Mouse (Mus musculus) heart, adult 2 months (tissue): Measurements from ENCODE around the gene Perm1.

ENCODE experiments used
- CTCF ChIP-seq: fragments of 200-600 bp; IDR thresholded peaks from 2 replicates; pipeline ENCODE4 v1.8.1; 2022; ENCODE audit warnings: antibody characterized with exemption, mild to moderate bottlenecking, moderate library complexity
- EP300 ChIP-seq: fragments of 200-500 bp; IDR thresholded peaks from 2 replicates; pipeline ENCODE4 v1.6.1; 2011; ENCODE audit warnings: low read depth, low read length, control low read depth; ENCODE audit not compliant: insufficient read depth
- POLR2A ChIP-seq: fragments of 200-500 bp; IDR thresholded peaks from 2 replicates; pipeline ENCODE4 v1.6.1; 2011; ENCODE audit warnings: mild to moderate bottlenecking, low read depth, low read length, control low read depth; ENCODE audit not compliant: insufficient read depth

DNA sequence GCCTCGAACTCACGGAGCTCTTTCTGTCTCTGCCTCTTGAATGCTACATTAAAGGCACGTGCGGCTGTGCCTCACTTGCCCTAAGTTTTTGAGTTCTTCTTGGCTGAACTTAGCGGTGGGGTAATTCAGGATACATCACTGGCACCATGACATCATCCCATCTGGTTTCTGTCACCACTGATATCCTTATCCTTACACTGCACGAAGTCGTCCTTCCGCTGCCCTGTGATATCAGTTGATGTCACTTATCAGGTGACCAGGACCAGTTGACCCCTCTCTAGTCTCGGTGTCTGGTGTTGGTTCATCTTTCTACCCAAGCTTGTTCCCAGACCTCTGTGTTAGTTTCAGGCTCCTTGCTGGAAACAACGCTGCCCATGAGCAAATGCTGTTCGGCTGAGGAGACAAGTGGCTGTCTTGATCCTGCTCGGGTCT, 13.2 kb upstream of the Perm1 start:
- TF ChIP-seq POLR2A (no peak), CTCF (no peak), EP300 (no peak)
